Mouse (Mus musculus): ENCODE data around the gene Spocd1. TPM values are rescaled to one million over a fixed set of nuclear protein-coding genes. Genes with fewer than 3 reads are reported as not detected.

Gene Spocd1
- polyA plus RNA-seq, 1 experiment from 2014 or later = 0.07 TPM

DNA sequence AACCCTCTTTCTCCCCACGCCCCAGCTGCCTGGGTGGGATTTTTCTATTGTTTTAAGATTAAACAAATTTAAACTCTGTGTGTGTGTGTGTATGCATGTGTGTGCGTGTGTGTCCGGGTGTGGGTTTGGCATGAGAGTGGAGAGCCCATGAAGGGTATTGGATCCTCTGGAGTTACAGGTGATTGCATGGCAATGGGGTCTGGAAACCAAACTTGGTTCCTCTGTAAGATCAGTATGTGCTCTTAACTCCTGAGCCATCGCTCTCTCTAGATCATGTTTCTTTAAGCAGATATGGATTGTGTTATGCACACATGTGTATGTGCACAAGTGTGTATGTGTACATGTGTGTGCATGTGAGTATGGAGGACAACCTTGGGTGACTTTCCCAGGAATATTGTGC lies 14.4 kb upstream of the Spocd1 start:
- Histone ChIP-seq H3K27me3 (replicated peaks; ENCODE audit: control insufficient read depth, insufficient read depth, low read length) (no peaks in the 10 kb centered on the region), H3K4me2 (no peak overlapping the region), H3K4me3 (ENCODE audit: low read depth, low read length) (no peak overlapping the region), H3K27ac (ENCODE audit: low read depth, low read length) (no peak overlapping the region), H3K9me3 (ENCODE audit: control insufficient read depth, low read length) (no peaks in the 10 kb centered on the region), H3K36me3 (ENCODE audit: control insufficient read depth, insufficient read depth, low read length) (no peaks in the 10 kb centered on the region), H3K9ac (ENCODE audit: low read depth, low read length) (no peak overlapping the region), H3K4me1 (replicated peaks; ENCODE audit: control insufficient read depth, insufficient read depth, low read length) (peaks cover 6% of the 10 kb centered on the region)
- 69% methylated on average over 4 of the region's 4 CpGs for WGBS
- no peak for DNase-seq (ENCODE audit: low spot score)
- no peak for ATAC-seq (replicated peaks; ENCODE audit: low FRiP score)

DNA sequence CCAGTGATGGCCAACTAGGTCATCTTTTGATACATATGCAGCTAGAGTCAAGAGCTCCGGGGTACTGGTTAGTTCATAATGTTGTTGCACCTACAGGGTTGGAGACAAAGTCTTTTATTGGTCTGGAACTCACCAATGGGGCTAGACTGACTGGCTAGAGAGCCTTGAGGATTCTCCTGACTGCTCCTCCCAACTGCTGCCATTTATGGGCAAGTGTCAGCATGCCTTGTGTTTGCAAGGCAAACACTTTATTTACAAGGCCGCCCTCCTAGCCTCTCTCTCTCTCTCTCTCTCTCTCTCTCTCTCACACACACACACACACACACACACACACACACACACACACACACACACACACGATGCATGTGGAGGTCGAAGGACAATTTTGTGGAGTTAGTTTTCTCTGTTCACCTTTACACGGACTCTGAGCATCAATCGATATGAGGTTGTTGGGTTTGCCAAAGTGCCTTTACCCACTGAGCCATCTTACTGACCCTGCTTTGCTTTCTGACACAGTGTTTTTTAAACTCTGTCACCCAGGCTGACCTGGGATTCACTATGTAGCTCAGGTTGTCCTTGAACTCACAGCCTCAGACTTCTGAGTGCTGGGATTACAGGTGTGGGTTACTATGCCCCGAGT lies 13.6 kb upstream of the Spocd1 start:
- 77% methylated on average over 7 of the region's 7 CpGs for WGBS
- ATAC-seq (replicated peaks; ENCODE audit: low FRiP score) (no peak), DNase-seq (ENCODE audit: low spot score) (no peak)
- no peak overlapping the region for H3K9ac ChIP-seq (ENCODE audit: low read depth, low read length)
- no peaks in the 10 kb centered on the region for H3K9me3 ChIP-seq (ENCODE audit: control insufficient read depth, low read length)
- H3K4me2 ChIP-seq = no peak overlapping the region
- H3K27ac ChIP-seq (ENCODE audit: low read depth, low read length) = no peak overlapping the region
- no peak overlapping the region for H3K4me3 ChIP-seq (ENCODE audit: low read depth, low read length)
- peaks cover 7% of the 10 kb centered on the region for H3K4me1 ChIP-seq (replicated peaks; ENCODE audit: control insufficient read depth, insufficient read depth, low read length)
- no peaks in the 10 kb centered on the region for H3K36me3 ChIP-seq (ENCODE audit: control insufficient read depth, insufficient read depth, low read length)
- H3K27me3 ChIP-seq (replicated peaks; ENCODE audit: control insufficient read depth, insufficient read depth, low read length) = no peaks in the 10 kb centered on the region

DNA sequence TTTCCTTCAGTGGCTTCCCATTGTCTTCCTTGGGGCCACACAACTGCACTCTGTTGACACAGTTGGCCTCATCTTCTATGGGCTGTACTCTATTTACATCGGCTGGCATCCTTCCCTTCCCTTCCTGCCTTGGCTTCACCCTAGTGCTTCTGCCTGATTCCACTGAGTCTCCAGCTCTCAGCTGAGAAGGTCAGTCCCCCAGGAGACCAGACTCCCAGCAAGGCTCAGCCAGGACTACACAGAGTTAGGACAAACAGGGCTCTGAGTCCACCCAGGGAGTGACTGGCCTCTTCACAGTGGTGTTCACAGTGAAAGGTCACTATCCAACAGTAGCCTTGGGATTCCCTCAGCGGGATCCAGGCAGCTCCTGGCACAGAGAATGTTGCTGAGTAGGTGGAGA lies 12.9 kb upstream of the Spocd1 start:
- Histone ChIP-seq H3K9me3 (ENCODE audit: control insufficient read depth, low read length) (no peaks in the 10 kb centered on the region), H3K4me1 (replicated peaks; ENCODE audit: control insufficient read depth, insufficient read depth, low read length) (peaks cover 13% of the 10 kb centered on the region), H3K9ac (ENCODE audit: low read depth, low read length) (no peak overlapping the region), H3K4me3 (ENCODE audit: low read depth, low read length) (no peak overlapping the region), H3K27me3 (replicated peaks; ENCODE audit: control insufficient read depth, insufficient read depth, low read length) (no peaks in the 10 kb centered on the region), H3K27ac (ENCODE audit: low read depth, low read length) (0 out of 2 replicates have a peak overlapping the region, but pooled peaks have one; percentile 5), H3K4me2 (no peak overlapping the region), H3K36me3 (ENCODE audit: control insufficient read depth, insufficient read depth, low read length) (no peaks in the 10 kb centered on the region)
- DNase-seq (ENCODE audit: low spot score) = no peak
- ATAC-seq (replicated peaks; ENCODE audit: low FRiP score) = no peak
- WGBS = 37% methylated on average over 2 of the region's 2 CpGs

DNA sequence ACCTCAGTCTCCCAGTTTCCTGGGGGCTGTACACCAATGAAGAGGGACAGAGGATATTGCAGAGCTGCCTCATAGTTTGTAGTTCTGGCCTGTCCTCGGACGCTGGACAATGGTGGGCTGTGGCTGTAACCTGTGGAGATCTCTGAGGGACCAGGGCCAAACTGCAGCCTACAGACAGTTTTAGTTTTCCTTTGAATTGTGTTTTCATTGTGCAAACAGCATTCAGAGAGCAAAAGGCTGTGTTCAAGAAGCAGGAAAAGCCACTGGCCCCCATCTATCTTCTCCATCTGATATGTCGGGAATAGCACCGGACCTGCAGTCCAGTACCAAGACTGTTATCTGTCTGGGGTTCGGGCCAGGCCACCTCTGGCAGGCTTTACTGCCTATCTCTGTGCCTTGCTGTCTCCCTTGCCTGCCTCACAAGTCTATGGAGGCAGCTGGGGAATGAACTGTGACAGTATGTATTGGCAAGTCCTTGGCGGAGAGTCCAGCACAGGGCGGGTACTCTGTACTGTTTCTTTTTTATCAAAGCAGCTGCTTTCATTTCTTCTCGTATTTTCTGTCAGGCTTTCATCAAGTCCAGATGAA lies 11.9 kb upstream of the Spocd1 start:
- H3K36me3 ChIP-seq (ENCODE audit: control insufficient read depth, insufficient read depth, low read length) = no peaks in the 10 kb centered on the region
- no peak for ATAC-seq (replicated peaks; ENCODE audit: low FRiP score)
- no peaks in the 10 kb centered on the region for H3K9me3 ChIP-seq (ENCODE audit: control insufficient read depth, low read length)
- H3K4me2 ChIP-seq = no peak overlapping the region
- no peak overlapping the region for H3K4me3 ChIP-seq (ENCODE audit: low read depth, low read length)
- H3K9ac ChIP-seq (ENCODE audit: low read depth, low read length) = no peak overlapping the region
- H3K4me1 ChIP-seq (replicated peaks; ENCODE audit: control insufficient read depth, insufficient read depth, low read length) = peaks cover 17% of the 10 kb centered on the region
- H3K27ac ChIP-seq (ENCODE audit: low read depth, low read length) = no peak overlapping the region
- no peak for DNase-seq (ENCODE audit: low spot score)
- H3K27me3 ChIP-seq (replicated peaks; ENCODE audit: control insufficient read depth, insufficient read depth, low read length) = no peaks in the 10 kb centered on the region
- 49% methylated on average over 8 of the region's 8 CpGs for WGBS

DNA sequence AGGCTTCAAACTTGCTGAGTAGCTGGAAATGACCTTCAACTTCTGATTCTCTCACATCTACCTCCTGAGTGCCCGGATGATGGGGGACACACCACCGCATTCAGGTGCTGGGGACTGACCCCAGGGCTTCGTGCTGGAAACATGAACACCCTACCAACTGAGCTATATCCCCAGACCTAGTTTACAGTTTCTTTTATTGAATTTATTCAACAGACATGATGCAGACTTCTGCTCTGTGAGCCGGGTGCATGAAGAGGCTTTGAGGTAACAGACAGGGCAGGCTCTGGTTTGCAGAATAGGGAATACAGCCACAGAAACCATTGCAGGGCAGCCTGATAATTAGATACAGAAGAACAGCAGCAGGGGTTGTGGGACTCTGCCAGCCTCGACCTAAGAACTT lies 10.6 kb upstream of the Spocd1 start:
- no peak overlapping the region for H3K9ac ChIP-seq (ENCODE audit: low read depth, low read length)
- H3K9me3 ChIP-seq (ENCODE audit: control insufficient read depth, low read length) = no peaks in the 10 kb centered on the region
- whole genome bisulfite sequencing = 68% methylated on average over 5 of the region's 5 CpGs
- ATAC-seq (replicated peaks; ENCODE audit: low FRiP score) (no peak), DNase-seq (ENCODE audit: low spot score) (no peak)
- no peak overlapping the region for H3K27ac ChIP-seq (ENCODE audit: low read depth, low read length)
- H3K36me3 ChIP-seq (ENCODE audit: control insufficient read depth, insufficient read depth, low read length) = no peaks in the 10 kb centered on the region
- H3K4me2 ChIP-seq = no peak overlapping the region
- H3K4me1 ChIP-seq (replicated peaks; ENCODE audit: control insufficient read depth, insufficient read depth, low read length) = peaks cover 17% of the 10 kb centered on the region
- H3K4me3 ChIP-seq (ENCODE audit: low read depth, low read length) = no peak overlapping the region
- no peaks in the 10 kb centered on the region for H3K27me3 ChIP-seq (replicated peaks; ENCODE audit: control insufficient read depth, insufficient read depth, low read length)

DNA sequence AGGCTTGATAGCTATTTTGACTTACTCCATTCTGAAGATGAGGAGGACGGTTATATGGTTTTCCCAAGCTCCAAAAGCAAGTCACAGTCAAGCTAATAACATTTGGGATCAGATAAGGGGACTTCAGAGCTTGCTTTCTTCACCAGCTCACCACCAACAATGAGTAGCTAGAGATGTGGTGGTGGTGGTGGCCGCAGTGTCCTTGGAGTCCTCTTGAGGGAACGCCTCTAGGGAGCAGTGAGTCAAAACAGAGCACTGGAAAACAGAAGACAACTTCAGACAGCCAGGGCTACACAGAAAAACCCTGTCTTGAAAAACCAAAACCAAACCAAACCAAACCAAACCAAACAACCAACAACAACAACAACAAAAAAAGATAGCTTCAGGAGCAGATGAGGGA lies 10.1 kb upstream of the Spocd1 start:
- Histone ChIP-seq H3K4me3 (ENCODE audit: low read depth, low read length) (no peak overlapping the region), H3K27me3 (replicated peaks; ENCODE audit: control insufficient read depth, insufficient read depth, low read length) (no peaks in the 10 kb centered on the region), H3K27ac (ENCODE audit: low read depth, low read length) (no peak overlapping the region), H3K4me2 (no peak overlapping the region), H3K36me3 (ENCODE audit: control insufficient read depth, insufficient read depth, low read length) (no peaks in the 10 kb centered on the region), H3K4me1 (replicated peaks; ENCODE audit: control insufficient read depth, insufficient read depth, low read length) (peaks cover 16% of the 10 kb centered on the region), H3K9ac (ENCODE audit: low read depth, low read length) (no peak overlapping the region), H3K9me3 (ENCODE audit: control insufficient read depth, low read length) (no peaks in the 10 kb centered on the region)
- DNase-seq (ENCODE audit: low spot score) (no peak), ATAC-seq (replicated peaks; ENCODE audit: low FRiP score) (no peak)
- WGBS = 72% methylated on average over 3 of the region's 3 CpGs

DNA sequence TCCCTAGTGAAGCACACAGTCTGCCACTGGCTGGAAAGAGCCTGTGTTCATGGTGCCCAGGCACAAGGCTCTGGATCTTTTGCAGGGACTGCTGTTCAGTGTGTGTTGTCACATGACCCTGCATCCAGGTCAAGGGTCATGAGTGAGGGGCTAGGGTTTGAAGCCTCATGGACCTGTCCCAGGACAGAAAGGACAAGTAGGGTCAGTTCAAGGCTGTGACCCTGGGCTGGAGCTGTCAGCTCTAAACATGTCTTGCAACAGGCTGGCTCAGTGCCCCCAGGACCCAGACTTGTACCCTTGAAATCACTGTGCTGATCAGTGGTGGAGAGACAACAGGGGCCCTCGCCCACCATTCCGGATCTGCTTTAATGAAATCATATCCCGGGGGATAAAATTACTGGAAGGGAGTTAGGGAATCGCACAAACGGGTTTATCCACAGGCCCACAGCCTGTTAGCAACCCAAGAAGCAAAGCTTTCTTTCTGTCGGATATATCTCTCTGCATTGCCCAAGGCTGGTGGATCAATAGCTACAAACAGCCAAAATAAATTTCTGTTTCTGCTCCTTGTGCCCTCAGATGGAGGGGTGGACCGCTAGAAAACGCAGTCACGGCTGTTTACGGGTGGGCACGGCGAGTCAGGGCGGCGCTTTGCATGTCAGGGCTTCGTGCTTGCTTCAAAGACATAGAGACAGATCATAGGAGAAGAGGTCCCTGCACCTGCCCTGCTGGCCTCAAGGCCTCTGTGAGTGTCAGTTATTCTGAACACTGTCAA lies 8.3 kb upstream of the Spocd1 start:
- H3K4me1 ChIP-seq (replicated peaks; ENCODE audit: control insufficient read depth, insufficient read depth, low read length) = peaks cover 10% of the 10 kb centered on the region; the same call in 1 of the 2 replicates

DNA sequence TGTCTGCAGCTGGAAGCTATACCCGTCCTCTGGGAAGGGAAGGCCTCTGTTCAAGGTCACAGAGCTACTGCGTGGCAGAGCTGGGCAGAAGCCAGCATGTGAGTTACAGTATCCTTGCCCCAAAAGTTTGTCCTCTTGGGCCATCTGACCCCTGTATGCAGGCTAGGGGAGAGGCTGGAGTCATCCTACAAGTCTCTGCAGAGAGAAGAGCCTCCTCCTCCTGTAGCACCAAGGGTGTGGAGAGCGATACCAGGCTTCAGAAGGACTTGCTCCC lies 7.8 kb upstream of the Spocd1 start:
- Histone ChIP-seq H3K9ac (ENCODE audit: low read depth, low read length) (no peak overlapping the region), H3K4me2 (no peak overlapping the region), H3K36me3 (ENCODE audit: control insufficient read depth, insufficient read depth, low read length) (no peaks in the 10 kb centered on the region), H3K27me3 (replicated peaks; ENCODE audit: control insufficient read depth, insufficient read depth, low read length) (no peaks in the 10 kb centered on the region), H3K27ac (ENCODE audit: low read depth, low read length) (no peak overlapping the region), H3K9me3 (ENCODE audit: control insufficient read depth, low read length) (no peaks in the 10 kb centered on the region), H3K4me1 (replicated peaks; ENCODE audit: control insufficient read depth, insufficient read depth, low read length) (peaks cover 10% of the 10 kb centered on the region; the same call in 1 of the 2 replicates), H3K4me3 (ENCODE audit: low read depth, low read length) (no peak overlapping the region)
- ATAC-seq (replicated peaks; ENCODE audit: low FRiP score) = no peak
- WGBS = 58% methylated on average over 3 of the region's 3 CpGs
- no peak for DNase-seq (ENCODE audit: low spot score)

More for the DNA sequence above, 8.3 kb upstream of the Spocd1 start:
- Histone ChIP-seq H3K4me2 (no peak overlapping the region), H3K27me3 (replicated peaks; ENCODE audit: control insufficient read depth, insufficient read depth, low read length) (no peaks in the 10 kb centered on the region), H3K9me3 (ENCODE audit: control insufficient read depth, low read length) (no peaks in the 10 kb centered on the region), H3K36me3 (ENCODE audit: control insufficient read depth, insufficient read depth, low read length) (no peaks in the 10 kb centered on the region), H3K27ac (ENCODE audit: low read depth, low read length) (no peak overlapping the region), H3K4me3 (ENCODE audit: low read depth, low read length) (no peak overlapping the region), H3K9ac (ENCODE audit: low read depth, low read length) (no peak overlapping the region)
- ATAC-seq (replicated peaks; ENCODE audit: low FRiP score) = no peak
- 85% methylated on average over 15 of the region's 15 CpGs for WGBS
- no peak for DNase-seq (ENCODE audit: low spot score)

DNA sequence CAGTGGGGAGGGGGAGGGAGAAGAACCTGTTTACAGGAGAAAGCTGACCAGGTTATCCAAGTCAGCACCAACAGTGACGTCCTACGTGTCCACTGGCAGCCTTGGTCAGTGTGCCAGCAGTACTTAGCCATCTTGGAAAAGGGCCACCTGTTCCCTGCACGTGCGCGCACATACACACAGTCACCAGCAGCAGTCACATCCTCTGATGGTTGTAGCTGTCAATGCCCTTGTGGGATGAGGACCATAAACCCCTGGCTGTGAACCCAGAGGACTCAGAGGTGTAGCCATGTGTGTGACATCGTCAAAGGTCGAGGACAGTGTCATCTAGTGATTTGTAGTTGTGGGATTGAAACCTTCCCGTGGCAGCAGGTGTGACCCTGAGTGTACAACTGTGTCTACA lies 4.9 kb upstream of the Spocd1 start:
- Histone ChIP-seq H3K4me2 (no peak overlapping the region), H3K27me3 (replicated peaks; ENCODE audit: control insufficient read depth, insufficient read depth, low read length) (no peaks in the 10 kb centered on the region), H3K4me1 (replicated peaks; ENCODE audit: control insufficient read depth, insufficient read depth, low read length) (peaks cover 15% of the 10 kb centered on the region; the same call in 1 of the 2 replicates), H3K27ac (ENCODE audit: low read depth, low read length) (no peak overlapping the region), H3K4me3 (ENCODE audit: low read depth, low read length) (no peak overlapping the region), H3K9me3 (ENCODE audit: control insufficient read depth, low read length) (no peaks in the 10 kb centered on the region), H3K36me3 (ENCODE audit: control insufficient read depth, insufficient read depth, low read length) (no peaks in the 10 kb centered on the region), H3K9ac (ENCODE audit: low read depth, low read length) (no peak overlapping the region)
- 84% methylated on average over 8 of the region's 8 CpGs for WGBS
- no peak for DNase-seq (ENCODE audit: low spot score)
- ATAC-seq (replicated peaks; ENCODE audit: low FRiP score) = no peak

Measured in liver, embryonic 11.5 days (tissue).